Mouse (Mus musculus) embryonic fibroblast, embryonic 13.5 days (primary cell): Measurements from ENCODE around the gene Stk31. TPM values are rescaled to one million over a fixed set of nuclear protein-coding genes. Genes with fewer than 3 reads are reported as not detected.
A peak's percentile ranks its signal among the peaks of the same experiment; 100 is the strongest.
"Not testable (repeated sequence)": the region's sequence is repeated elsewhere in the genome, so short reads cannot be mapped to it uniquely, and the experiment has no call there.

Experiments used
- H3K27ac ChIP-seq: 2 replicates; pipeline ENCODE4 v1.5.1; 2012; ENCODE audit warnings: low read length, control low read depth, inconsistent platforms; ENCODE audit not compliant: insufficient read depth
- H3K4me1 ChIP-seq: 2 replicates; pipeline ENCODE4 v1.6.1; 2011; ENCODE audit warnings: low read length; ENCODE audit not compliant: control insufficient read depth, insufficient read depth
- H3K4me3 ChIP-seq: 2 replicates; pipeline ENCODE4 v1.5.1; 2011; ENCODE audit warnings: mild to moderate bottlenecking, control low read depth, low read length; ENCODE audit not compliant: insufficient read depth
- CTCF ChIP-seq: IDR thresholded peaks from 2 replicates; pipeline ENCODE4 v1.5.1; 2011; ENCODE audit warnings: mild to moderate bottlenecking, control low read depth, low read length, moderate library complexity, borderline replicate concordance; ENCODE audit not compliant: insufficient read depth
- POLR2A ChIP-seq: IDR thresholded peaks from 2 replicates; pipeline ENCODE4 v1.6.1; 2011; ENCODE audit warnings: low read depth, mild to moderate bottlenecking, control low read depth, low read length, moderate library complexity
- polyA plus RNA-seq: library from polyadenylated mRNA; stranded (reverse); fragments of >200 nt; gene quantifications from 2 replicates; pipeline ENCODE4 v1.2.4, GENCODE M21; 2011; ENCODE audit warnings: low read depth; ENCODE audit not compliant: missing spikeins, insufficient read length

The Stk31 gene
- polyA plus RNA-seq, 1 experiment, result not detected

DNA sequence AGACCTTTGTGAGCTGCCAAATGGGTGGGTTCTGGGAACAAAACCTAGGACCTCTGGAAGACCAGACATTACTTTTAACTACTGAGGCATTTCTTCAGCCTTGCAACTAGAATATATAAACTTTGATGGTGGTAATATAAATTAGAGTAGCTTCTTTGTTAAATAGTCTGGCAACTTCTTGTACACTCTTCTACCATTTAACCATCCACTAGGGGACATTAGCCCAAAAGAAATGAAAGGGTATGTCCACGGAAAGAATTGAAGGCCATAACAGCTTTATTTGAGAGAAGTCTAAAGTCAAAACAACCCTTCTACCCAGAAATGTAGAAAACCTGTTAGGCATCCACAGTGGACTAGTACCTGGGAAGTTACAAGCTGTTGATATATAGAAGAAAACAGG lies 1.1 kb upstream of the Stk31 start:
- H3K4me1 ChIP-seq, result no peaks in the 10 kb centered on the region
- TF ChIP-seq CTCF, result no peak
- TF ChIP-seq POLR2A, result no peak
- H3K4me3 ChIP-seq, result no peak overlapping the region
- H3K27ac ChIP-seq, result no peak overlapping the region

DNA sequence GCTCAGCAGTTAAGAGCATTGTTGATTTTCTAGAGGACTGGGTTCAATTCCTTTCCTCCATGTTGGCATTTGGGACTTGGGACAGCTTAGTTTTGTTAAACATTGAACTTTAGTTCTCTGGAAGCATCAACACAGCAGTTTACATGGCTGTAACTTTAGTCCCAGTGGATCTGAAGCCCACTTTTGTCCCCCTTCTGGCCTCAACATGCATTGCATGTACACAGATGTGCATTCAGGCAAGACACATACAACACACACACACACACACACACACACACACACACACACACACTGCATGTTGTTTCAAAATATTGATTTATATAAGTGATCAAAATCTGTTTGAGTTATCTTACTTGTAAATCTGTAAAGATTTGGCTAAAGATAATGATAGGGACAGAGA lies 2.1 kb downstream of the Stk31 start:
- Histone ChIP-seq H3K4me1 (no peaks in the 10 kb centered on the region), H3K27ac (no peak overlapping the region), H3K4me3 (no peak overlapping the region)
- TF ChIP-seq POLR2A, result no peak
- TF ChIP-seq CTCF, result no peak

DNA sequence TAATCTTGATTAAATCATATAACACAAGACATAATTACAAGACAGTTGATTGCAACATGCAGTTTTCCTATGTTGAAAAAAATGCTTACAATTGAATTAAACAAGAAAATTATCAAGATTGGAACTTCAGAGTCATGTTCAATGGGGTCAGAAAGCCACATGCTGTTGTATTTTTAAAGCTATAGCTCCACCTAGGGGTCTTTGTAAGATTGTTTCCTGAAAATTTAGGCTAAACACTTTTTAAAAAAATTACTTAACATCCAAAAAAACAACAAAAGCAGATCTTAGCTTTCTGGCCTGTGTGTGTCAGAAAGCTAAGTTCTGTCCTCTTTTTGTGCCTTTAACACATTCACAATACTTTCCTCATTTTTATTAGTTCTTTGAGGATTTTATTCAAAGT lies 3.0 kb downstream of the Stk31 start:
- TF ChIP-seq CTCF, result no peak
- TF ChIP-seq POLR2A, result no peak
- no peaks in the 10 kb centered on the region for H3K4me1 ChIP-seq

DNA sequence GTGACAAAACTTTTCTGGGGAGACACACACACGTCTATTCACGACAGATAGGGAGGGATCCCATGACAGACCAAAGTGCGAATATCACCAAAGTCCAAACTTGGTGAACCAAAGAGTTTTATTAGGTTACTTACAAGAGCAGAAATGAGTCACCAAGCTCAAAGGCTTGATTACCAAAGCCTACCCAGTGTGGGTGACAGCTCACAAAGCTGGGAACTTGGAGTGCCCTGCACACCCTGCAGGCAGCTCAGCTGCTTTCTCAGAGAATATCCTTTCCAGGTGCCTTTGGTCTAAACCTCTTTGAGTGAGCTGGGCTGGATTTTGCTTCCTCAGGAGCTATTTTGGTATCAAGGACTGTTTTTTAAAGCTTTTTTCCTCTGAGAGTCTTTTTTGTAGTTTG lies 15.4 kb downstream of the Stk31 start:
- Histone ChIP-seq H3K4me1 (no peaks in the 10 kb centered on the region), H3K27ac (no peak overlapping the region), H3K4me3 (no peak overlapping the region)
- TF ChIP-seq POLR2A (no peak), CTCF (no peak)

More for the DNA sequence above, 3.0 kb downstream of the Stk31 start:
- Histone ChIP-seq H3K27ac (no peak overlapping the region), H3K4me3 (no peak overlapping the region)

DNA sequence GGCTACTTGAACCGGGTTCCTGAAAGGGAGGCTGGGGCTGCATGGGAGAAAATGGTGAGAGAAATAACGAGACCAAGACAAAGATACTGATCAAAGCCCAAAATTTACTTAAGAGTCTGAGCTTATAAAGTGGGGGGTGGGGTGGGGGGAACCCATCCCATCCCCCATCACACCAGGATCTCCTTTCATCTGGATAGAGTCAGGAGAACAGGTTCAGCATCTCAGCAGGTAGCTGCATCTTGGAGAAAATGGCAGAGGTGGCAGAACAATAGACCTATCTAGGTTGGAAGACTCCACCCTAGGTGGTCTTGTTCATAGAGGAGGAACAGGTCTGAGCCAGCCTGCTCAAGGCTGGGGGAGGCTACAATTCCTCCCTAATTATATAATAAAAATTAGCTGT lies 17.6 kb downstream of the Stk31 start:
- H3K27ac ChIP-seq, H3K4me3 ChIP-seq, H3K4me1 ChIP-seq: not testable (repeated sequence)

DNA sequence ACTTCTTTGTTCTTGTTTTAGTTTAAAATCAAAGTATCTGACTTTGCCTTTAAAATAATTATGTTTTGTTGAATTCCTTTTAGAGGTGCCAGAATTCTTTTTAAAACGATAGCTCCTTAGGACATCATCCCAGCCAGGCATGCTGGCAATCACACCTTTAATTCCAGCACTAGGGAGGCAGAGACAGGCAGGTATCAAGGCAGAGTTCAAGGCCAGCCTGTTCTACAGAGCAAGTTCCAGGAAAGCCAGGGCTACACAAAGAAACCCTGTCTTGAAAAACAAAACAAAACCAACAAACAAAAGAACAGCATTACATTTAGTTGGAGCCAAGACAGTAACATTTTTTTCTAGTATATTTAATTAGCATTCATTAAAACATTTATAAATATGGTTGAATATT lies 20.6 kb downstream of the Stk31 start:
- Histone ChIP-seq H3K4me1 (no peaks in the 10 kb centered on the region), H3K4me3 (no peak overlapping the region), H3K27ac (no peak overlapping the region)
- TF ChIP-seq CTCF, result no peak
- no peak for TF ChIP-seq POLR2A

DNA sequence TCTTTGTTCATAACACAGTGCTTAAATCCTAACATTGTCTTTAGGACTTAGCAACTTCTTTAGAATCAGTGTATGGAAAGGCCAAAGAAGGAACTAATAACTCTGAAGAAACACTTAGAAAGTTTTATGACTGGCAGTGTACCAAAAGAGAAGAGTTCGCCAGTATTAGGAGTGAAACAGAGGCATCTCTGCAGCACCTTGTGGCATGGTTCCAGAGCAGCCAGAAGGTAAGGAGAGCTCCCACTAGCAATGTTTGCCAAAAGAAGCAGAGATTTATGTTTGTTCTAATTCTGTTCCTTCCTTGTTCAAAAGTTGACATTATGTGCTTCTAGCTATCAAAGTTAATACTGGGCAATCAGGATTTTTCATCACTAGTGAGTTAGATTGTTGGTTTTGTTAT lies 41.9 kb downstream of the Stk31 start:
- Histone ChIP-seq H3K4me3 (no peak overlapping the region), H3K4me1 (no peaks in the 10 kb centered on the region), H3K27ac (no peak overlapping the region)
- no peak for TF ChIP-seq POLR2A
- TF ChIP-seq CTCF, result no peak

DNA sequence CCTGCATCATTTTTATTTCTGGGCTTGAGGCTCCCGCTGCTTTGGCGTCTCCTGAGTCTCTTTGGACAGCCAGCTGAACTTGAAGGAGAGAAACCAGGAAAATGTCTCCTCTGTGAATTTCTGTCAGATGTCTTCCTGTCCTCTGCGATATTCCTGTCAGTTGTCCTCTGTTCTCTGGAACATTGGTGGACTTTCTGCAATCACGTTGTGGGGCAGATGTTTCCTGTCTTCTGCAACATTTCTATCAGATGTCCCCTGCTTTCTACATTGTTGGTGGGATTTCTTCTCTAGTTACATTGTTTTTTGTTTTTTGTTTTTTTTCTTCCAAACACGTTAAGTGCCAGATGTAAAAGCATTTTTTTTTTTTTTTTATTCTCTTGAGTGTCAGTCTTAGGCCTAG lies 62.7 kb downstream of the Stk31 start:
- Histone ChIP-seq H3K4me1 (no peaks in the 10 kb centered on the region), H3K27ac (no peak overlapping the region), H3K4me3 (no peak overlapping the region)
- TF ChIP-seq CTCF (no peak), POLR2A (no peak)

DNA sequence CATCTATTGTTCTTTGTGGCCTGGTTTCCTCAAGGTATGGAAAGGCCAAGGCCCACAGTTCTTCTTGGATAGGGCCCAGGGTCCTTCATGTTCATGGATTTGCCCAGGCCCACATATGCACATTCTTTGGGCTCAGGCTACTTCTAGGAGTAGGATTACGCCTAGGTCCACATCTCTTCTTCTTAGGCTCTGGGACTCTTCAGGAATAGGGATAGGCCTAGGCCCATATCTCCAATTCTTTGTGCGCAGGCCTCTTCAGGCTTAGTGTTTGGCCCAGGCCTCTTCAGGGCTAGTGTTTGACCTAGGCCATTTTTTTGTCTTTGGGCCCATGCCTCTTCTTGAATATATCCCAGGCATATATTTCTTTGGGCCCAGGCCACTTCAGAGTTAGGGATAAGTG lies 87.8 kb downstream of the Stk31 start:
- H3K4me1 ChIP-seq, result no peaks in the 10 kb centered on the region
- no peak overlapping the region for H3K27ac ChIP-seq
- H3K4me3 ChIP-seq, result no peak overlapping the region
- no peak for TF ChIP-seq CTCF
- TF ChIP-seq POLR2A, result no peak

DNA sequence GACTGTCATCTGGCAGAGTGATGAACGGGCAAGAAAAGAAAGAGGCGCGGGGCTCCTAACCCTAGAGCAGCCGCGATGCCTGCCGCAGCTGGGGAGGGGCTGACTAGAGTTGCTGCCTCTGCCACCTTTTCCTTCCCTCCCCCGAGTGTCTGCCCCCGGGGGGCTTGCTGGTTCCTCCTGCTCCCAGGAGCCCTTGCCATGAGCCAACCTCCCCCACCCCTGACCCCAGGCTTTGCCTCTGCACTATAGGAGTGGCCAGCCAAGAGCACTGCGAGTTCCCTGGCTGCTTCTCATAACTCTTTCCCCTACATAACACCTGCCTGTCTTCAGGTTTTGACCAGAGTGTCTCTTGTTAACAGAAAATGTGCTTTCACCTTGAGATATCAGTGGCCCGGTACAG lies 96.1 kb downstream of the Stk31 start:
- Histone ChIP-seq H3K4me1 (no peaks in the 10 kb centered on the region), H3K4me3 (no peak overlapping the region), H3K27ac (no peak overlapping the region)
- TF ChIP-seq CTCF, result no peak
- TF ChIP-seq POLR2A, result no peak

DNA sequence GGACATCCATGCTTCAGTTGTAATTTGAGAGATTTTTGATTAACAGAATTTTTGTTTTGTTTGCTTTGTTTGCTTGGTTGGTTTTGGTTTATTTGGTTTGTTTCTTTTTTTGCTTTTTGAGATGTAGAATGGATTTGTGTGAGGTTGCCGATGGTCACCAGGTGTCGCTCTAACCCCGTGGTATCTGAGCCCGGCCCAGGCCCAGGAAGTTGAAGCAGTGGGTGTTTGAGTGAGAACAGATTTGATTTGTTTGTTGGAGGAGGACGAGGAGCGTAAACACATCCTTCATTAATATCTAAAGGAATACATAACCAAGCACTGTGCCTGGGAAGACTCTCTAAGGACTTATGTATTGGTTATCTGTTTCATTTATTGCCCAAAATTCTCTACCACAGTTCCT lies 123.6 kb downstream of the Stk31 start:
- Histone ChIP-seq H3K4me1 (no peaks in the 10 kb centered on the region), H3K27ac (no peak overlapping the region), H3K4me3 (no peak overlapping the region)
- TF ChIP-seq CTCF, result peak; percentile 77; the same call in 1 of the 2 replicates
- no peak for TF ChIP-seq POLR2A

Other genes starting within 250 kb of the Stk31 start
- 31.1 and 33.8 TPM in 2 replicates for gene Igf2bp3, start 180.6 kb upstream of the Stk31 start, polyA plus RNA-seq
- 154 and 162 TPM in 2 replicates for gene Tra2a, start 131.6 kb upstream of the Stk31 start, polyA plus RNA-seq
- gene Ccdc126, start 76.3 kb upstream of the Stk31 start, polyA plus RNA-seq, result 8.4 and 9.5 TPM in 2 replicates
- 2.9 and 6.9 TPM in 2 replicates for gene Fam221a, start 27.9 kb upstream of the Stk31 start, polyA plus RNA-seq